Mouse (Mus musculus): ENCODE results near the gene Olfr843.

Gene Olfr843

GRCm38 (mm10) chr9:19251887-19252286, at the start of gene Olfr843:
TSS of gene Olfr843 (minus strand) at chr9:19251987.
- no peak for DNase-seq
